Mouse (Mus musculus): Measurements from ENCODE around the gene Copz2.
A peak's percentile ranks its signal among the peaks of the same experiment; 100 is the strongest.

Copz2 gene

GRCm38 (mm10) chr11:96815895-96816294 is 33.8 kb upstream of the Copz2 start:
- TF ChIP-seq CTCF (conservative IDR thresholded peaks at IDR 0.05; ENCODE audit: low read length) (no peak), NANOG (IDR thresholded peaks at IDR 0.05; ENCODE audit: borderline replicate concordance, low read length) (no peak), POU5F1 (IDR thresholded peaks at IDR 0.05; ENCODE audit: borderline replicate concordance, low read length) (no peak)
- Histone ChIP-seq H3K27me3 (ENCODE audit: insufficient read depth, low read length) (no peaks in the 10 kb centered on the region), H3K4me3 (replicated peaks; ENCODE audit: low read length) (no peak overlapping the region), H3K9me3 (ENCODE audit: low read length) (no peaks in the 10 kb centered on the region), H3K4me1 (replicated peaks; ENCODE audit: low read depth, low read length) (peaks cover 88% of the 10 kb centered on the region), H3K36me3 (ENCODE audit: insufficient read depth, low read length) (peaks cover 99% of the 10 kb centered on the region)

GRCm38 (mm10) chr11:96816494-96816893 is 33.2 kb upstream of the Copz2 start:
- Histone ChIP-seq H3K9me3 (ENCODE audit: low read length) (no peaks in the 10 kb centered on the region), H3K27me3 (ENCODE audit: insufficient read depth, low read length) (no peaks in the 10 kb centered on the region), H3K4me3 (replicated peaks; ENCODE audit: low read length) (no peak overlapping the region), H3K36me3 (ENCODE audit: insufficient read depth, low read length) (peaks cover 99% of the 10 kb centered on the region), H3K4me1 (replicated peaks; ENCODE audit: low read depth, low read length) (peaks cover 94% of the 10 kb centered on the region)
- no peak for TF ChIP-seq NANOG (IDR thresholded peaks at IDR 0.05; ENCODE audit: borderline replicate concordance, low read length)
- no peak for TF ChIP-seq CTCF (conservative IDR thresholded peaks at IDR 0.05; ENCODE audit: low read length)
- no peak for TF ChIP-seq POU5F1 (IDR thresholded peaks at IDR 0.05; ENCODE audit: borderline replicate concordance, low read length)

- Histone ChIP-seq H3K4me3 (replicated peaks; ENCODE audit: low read length) (no peak overlapping the region; the same call in 1 of the 2 replicates), H3K27me3 (ENCODE audit: insufficient read depth, low read length) (no peaks in the 10 kb centered on the region), H3K36me3 (ENCODE audit: insufficient read depth, low read length) (peaks cover 99% of the 10 kb centered on the region), H3K9me3 (ENCODE audit: low read length) (no peaks in the 10 kb centered on the region), H3K4me1 (replicated peaks; ENCODE audit: low read depth, low read length) (peaks cover 97% of the 10 kb centered on the region)
- no peak for TF ChIP-seq NANOG (IDR thresholded peaks at IDR 0.05; ENCODE audit: borderline replicate concordance, low read length)
- TF ChIP-seq POU5F1 (IDR thresholded peaks at IDR 0.05; ENCODE audit: borderline replicate concordance, low read length): no peak
- no peak for TF ChIP-seq CTCF (conservative IDR thresholded peaks at IDR 0.05; ENCODE audit: low read length)
These were observed 32.7 kb upstream of the Copz2 start for GRCm38 (mm10) chr11:96816979-96817378.

GRCm38 (mm10) chr11:96818128-96818710 is 31.5 kb upstream of the Copz2 start:
- TF ChIP-seq CTCF (conservative IDR thresholded peaks at IDR 0.05; ENCODE audit: low read length): no peak
- TF ChIP-seq POU5F1 (IDR thresholded peaks at IDR 0.05; ENCODE audit: borderline replicate concordance, low read length): no peak
- TF ChIP-seq NANOG (IDR thresholded peaks at IDR 0.05; ENCODE audit: borderline replicate concordance, low read length): no peak
- Histone ChIP-seq H3K36me3 (ENCODE audit: insufficient read depth, low read length) (peaks cover 99% of the 10 kb centered on the region), H3K9me3 (ENCODE audit: low read length) (no peaks in the 10 kb centered on the region), H3K4me3 (replicated peaks; ENCODE audit: low read length) (peak overlapping the region; percentile 62), H3K4me1 (replicated peaks; ENCODE audit: low read depth, low read length) (peaks cover 99% of the 10 kb centered on the region), H3K27me3 (ENCODE audit: insufficient read depth, low read length) (no peaks in the 10 kb centered on the region)

GRCm38 (mm10) chr11:96821956-96822355 is 27.7 kb upstream of the Copz2 start:
- Histone ChIP-seq H3K27me3 (ENCODE audit: insufficient read depth, low read length) (no peaks in the 10 kb centered on the region), H3K36me3 (ENCODE audit: insufficient read depth, low read length) (peaks cover 88% of the 10 kb centered on the region)

GRCm38 (mm10) chr11:96822675-96823470 is 26.8 kb upstream of the Copz2 start:
- H3K9me3 ChIP-seq (ENCODE audit: low read length): no peaks in the 10 kb centered on the region
- peaks cover 88% of the 10 kb centered on the region for H3K36me3 ChIP-seq (ENCODE audit: insufficient read depth, low read length)
- H3K4me1 ChIP-seq (replicated peaks; ENCODE audit: low read depth, low read length): peaks cover 94% of the 10 kb centered on the region
- TF ChIP-seq NANOG (IDR thresholded peaks at IDR 0.05; ENCODE audit: borderline replicate concordance, low read length): 0 out of 2 replicates have a peak, but pooled peaks have one; percentile 45
- TF ChIP-seq POU5F1 (IDR thresholded peaks at IDR 0.05; ENCODE audit: borderline replicate concordance, low read length): no peak; the same call in 1 of the 2 replicates
- H3K27me3 ChIP-seq (ENCODE audit: insufficient read depth, low read length): no peaks in the 10 kb centered on the region
- H3K4me3 ChIP-seq (replicated peaks; ENCODE audit: low read length): peak overlapping the region; percentile 89

More at GRCm38 (mm10) chr11:96821956-96822355, 27.7 kb upstream of the Copz2 start:
- TF ChIP-seq CTCF (conservative IDR thresholded peaks at IDR 0.05; ENCODE audit: low read length): no peak
- TF ChIP-seq NANOG (IDR thresholded peaks at IDR 0.05; ENCODE audit: borderline replicate concordance, low read length): no peak
- TF ChIP-seq POU5F1 (IDR thresholded peaks at IDR 0.05; ENCODE audit: borderline replicate concordance, low read length): no peak
- Histone ChIP-seq H3K9me3 (ENCODE audit: low read length) (no peaks in the 10 kb centered on the region), H3K4me1 (replicated peaks; ENCODE audit: low read depth, low read length) (peaks cover 94% of the 10 kb centered on the region), H3K4me3 (replicated peaks; ENCODE audit: low read length) (peak overlapping the region; percentile 89)

- peak overlapping the region; percentile 89 for H3K4me3 ChIP-seq (replicated peaks; ENCODE audit: low read length)
- H3K27me3 ChIP-seq (ENCODE audit: insufficient read depth, low read length): no peaks in the 10 kb centered on the region
- TF ChIP-seq POU5F1 (IDR thresholded peaks at IDR 0.05; ENCODE audit: borderline replicate concordance, low read length) (no peak), CTCF (conservative IDR thresholded peaks at IDR 0.05; ENCODE audit: low read length) (no peak), NANOG (IDR thresholded peaks at IDR 0.05; ENCODE audit: borderline replicate concordance, low read length) (no peak)
- peaks cover 94% of the 10 kb centered on the region for H3K4me1 ChIP-seq (replicated peaks; ENCODE audit: low read depth, low read length)
- peaks cover 87% of the 10 kb centered on the region for H3K36me3 ChIP-seq (ENCODE audit: insufficient read depth, low read length)
- no peaks in the 10 kb centered on the region for H3K9me3 ChIP-seq (ENCODE audit: low read length)
These were observed 26.2 kb upstream of the Copz2 start for GRCm38 (mm10) chr11:96823471-96823837.

- Histone ChIP-seq H3K27me3 (ENCODE audit: insufficient read depth, low read length) (no peaks in the 10 kb centered on the region), H3K36me3 (ENCODE audit: insufficient read depth, low read length) (peaks cover 80% of the 10 kb centered on the region), H3K4me3 (replicated peaks; ENCODE audit: low read length) (peak overlapping the region; percentile 89), H3K4me1 (replicated peaks; ENCODE audit: low read depth, low read length) (peaks cover 94% of the 10 kb centered on the region), H3K9me3 (ENCODE audit: low read length) (no peaks in the 10 kb centered on the region)
- TF ChIP-seq CTCF (conservative IDR thresholded peaks at IDR 0.05; ENCODE audit: low read length) (no peak), POU5F1 (IDR thresholded peaks at IDR 0.05; ENCODE audit: borderline replicate concordance, low read length) (no peak), NANOG (IDR thresholded peaks at IDR 0.05; ENCODE audit: borderline replicate concordance, low read length) (no peak)
These were observed 25.5 kb upstream of the Copz2 start for GRCm38 (mm10) chr11:96823880-96824782.

Measured in E14TG2a.4 (cell line).